Mouse (Mus musculus) layer of hippocampus, postnatal 14 days (tissue): ENCODE results near the gene Slc25a19. TPM values are rescaled to one million over a fixed set of nuclear protein-coding genes. Genes with fewer than 3 reads are reported as not detected.
"Not testable (repeated sequence)": the region's sequence is repeated elsewhere in the genome, so short reads cannot be mapped to it uniquely, and the experiment has no call there.

Experiments used
- DNase-seq, 2 experiments: peaks; one replicate each; pipeline ENCODE4 v3.0.0; 2021 to 2022; ENCODE audit warnings: low spot score in 2 of 2, mixed read lengths in 1 of 2
- long read RNA-seq, 2 experiments: library from polyadenylated mRNA; stranded (forward); transcript quantifications; one replicate each; pipeline ENCODE4 v2.0.0; 2021
- total RNA-seq, 2 experiments: library from RNA; stranded (reverse); gene quantifications; 2 replicates each; pipeline ENCODE4 v1.2.3; 2021

Slc25a19 gene
- total RNA-seq, result 10 to 100 TPM; 54.0 to 57.1 TPM
- long read RNA-seq, experiment 1, transcript Slc25a19-201 (7 exons, 2,307 nt), result major isoform, 36 of 54 reads
- long read RNA-seq, experiment 1, partial matches to known transcripts, result 5 of 54 reads
- long read RNA-seq, experiment 1, other reads (novel, unspliced or antisense), result 10 of 54 reads
- long read RNA-seq, experiment 2, transcript Slc25a19-201 (7 exons, 2,307 nt), result major isoform, 47 of 76 reads
- long read RNA-seq, experiment 2, partial matches to known transcripts, result 8 of 76 reads
- long read RNA-seq, experiment 2, other reads (novel, unspliced or antisense), result 19 of 76 reads

- peak; percentile 96 to 99 for DNase-seq
Observed at GRCm38 (mm10) chr11:115627705-115628464, at the start of gene Slc25a19. Gene Slc25a19, minus strand, starts transcription at chr11:115628295.

DNA sequence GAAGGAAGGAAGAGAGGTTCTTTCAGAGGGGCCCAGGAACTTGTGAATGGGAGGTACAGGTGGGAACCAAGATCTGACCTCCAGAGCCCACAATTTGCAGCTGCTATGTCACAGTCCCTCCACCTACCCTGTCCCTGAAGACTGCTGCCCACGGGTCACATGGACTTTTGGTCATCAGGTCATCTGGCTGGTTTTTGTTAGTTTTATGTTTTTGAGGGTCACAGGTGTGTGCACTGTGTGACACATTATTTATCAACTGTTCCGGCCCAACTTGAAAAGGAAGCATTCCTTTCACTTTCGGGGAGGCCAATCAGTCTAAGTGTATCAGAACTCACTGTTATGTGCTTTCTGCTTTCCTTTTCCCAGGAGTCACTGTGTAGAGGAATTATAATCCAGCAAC, 49.4 kb upstream of the Slc25a19 start:
- no peak for DNase-seq

DNA sequence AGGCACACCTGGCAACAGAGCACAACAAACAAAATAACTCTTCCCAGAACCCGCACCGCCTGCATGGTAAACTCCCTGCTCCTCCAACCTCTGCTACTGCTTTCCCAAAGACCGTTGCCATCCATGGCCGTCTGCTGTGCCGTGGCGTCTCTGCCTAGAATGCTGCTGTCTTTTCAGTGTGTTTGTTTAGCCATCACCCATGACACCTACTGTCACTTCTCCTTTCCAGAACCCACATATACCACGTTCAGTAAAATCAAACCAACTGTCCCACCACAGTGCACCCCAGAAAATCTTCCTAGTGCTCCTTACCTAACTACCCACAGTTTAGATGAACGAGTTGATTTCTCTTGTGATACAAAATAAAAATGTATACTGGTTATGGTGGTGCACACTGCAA, 48.6 kb upstream of the Slc25a19 start:
- DNase-seq, result no peak

DNA sequence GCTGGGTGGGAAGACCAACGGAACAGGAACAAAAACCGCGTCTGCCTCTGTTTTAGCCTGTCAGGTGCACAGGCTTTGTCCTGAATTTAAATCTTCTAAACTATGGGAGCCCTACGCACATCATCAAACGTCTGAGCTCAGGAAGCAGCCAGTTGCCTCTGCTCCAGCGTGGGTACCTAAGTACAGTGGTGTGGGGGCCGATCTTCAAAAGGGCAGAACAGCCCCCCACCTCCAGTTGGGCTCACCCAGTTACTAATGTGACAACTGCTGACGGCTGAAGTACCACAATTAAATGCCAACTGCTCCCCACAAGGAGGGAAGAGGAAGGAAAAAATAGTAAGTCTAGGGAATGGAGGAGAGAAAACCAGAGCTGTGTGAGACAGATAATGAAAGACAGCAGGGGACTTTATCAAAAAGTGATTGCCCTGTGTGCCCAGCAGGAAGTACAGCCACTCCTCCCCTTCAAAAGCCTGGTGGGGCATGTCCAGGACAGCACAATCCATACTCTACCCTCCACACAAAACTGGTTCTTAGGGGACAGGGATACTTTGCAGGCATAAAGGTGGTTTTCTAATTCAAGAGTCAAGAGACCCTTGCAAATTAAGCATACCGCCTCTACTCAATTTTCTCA, 46.3 kb upstream of the Slc25a19 start:
- no peak for DNase-seq

- DNase-seq, result no peak
Observed at GRCm38 (mm10) chr11:115673471-115674234, 45.6 kb upstream of the Slc25a19 start.

DNA sequence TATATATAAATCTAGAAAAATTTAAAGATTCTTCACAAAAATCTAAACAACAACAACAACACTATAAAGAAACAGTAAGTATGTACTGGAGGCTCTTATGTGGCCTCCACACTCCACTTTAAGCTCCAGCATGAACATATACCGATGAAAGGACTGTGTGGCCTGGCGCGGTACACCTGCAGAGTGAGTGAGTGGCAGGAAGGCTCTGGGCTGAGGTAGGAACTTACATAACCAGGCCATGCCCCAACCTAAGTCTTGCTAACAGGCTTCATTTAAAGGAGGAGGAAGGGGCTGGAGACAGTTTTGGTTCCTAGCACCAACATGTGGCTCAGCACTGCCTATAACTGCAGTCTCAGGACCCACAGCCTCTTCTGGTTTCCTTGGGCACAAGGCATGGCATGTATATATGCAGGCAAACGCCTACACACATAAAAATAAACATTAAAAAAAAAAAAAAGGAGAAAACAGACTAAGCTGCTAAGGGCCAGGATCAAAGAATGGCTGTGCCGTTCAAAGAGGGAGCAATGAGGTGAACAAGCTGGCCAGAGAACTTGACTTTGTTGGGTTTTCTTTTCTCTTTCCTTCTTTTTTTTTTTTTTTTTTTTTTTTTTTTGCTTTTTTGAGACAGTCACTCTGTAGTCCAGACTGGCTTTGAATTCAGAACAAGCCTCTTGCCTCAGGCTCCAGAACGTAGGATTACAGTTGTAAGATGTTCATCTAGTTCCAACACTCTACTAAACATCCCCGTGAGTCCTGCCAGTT, 44.3 kb upstream of the Slc25a19 start:
- no peak for DNase-seq

GRCm38 (mm10) chr11:115670451-115671050, 42.5 kb upstream of the Slc25a19 start:
- no peak for DNase-seq

- DNase-seq, result no peak
Observed at GRCm38 (mm10) chr11:115663676-115664335, 35.7 kb upstream of the Slc25a19 start.

DNA sequence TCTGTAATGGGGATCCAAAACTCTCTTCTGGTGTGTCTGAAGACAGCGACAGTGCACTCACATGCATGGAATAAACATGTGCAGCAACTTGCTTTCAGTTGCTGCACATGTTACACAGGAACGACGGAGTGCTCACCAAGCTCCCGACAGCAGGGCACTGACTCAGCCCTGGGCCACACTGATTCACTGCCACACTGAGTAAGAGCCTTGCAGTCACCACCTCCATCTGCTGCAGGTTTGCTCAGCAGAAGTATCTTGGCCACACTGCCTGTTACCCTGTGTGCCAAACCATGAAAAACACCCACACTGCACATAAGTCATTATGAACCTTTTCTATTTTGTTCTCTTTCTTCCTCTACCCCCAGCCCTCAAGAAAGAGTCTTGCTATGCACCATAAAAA, 32.3 kb upstream of the Slc25a19 start:
- DNase-seq, result no peak

- DNase-seq, result no peak
Observed at GRCm38 (mm10) chr11:115658521-115658920, 30.4 kb upstream of the Slc25a19 start.

GRCm38 (mm10) chr11:115654128-115654527, 26.0 kb upstream of the Slc25a19 start:
- DNase-seq, result no peak

DNA sequence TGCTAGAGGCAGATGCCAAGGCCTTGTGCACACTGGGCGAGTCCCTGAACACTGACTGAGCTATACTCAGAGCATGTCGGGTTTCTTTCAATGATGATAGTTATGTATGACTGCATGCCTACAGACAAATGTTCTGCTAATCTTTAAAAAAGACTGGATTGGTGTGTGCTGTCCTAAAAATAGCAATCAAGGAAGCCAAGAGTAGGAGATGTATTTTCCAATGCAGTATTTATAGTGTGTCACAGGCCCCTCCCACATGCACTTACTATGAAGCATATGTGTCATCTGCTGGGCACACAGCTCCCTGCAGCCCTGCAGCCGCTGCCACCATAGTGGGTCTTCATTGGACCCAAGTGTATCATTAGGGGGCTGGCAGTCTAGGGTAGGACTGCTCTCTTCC, 25.1 kb upstream of the Slc25a19 start:
- no peak for DNase-seq

DNA sequence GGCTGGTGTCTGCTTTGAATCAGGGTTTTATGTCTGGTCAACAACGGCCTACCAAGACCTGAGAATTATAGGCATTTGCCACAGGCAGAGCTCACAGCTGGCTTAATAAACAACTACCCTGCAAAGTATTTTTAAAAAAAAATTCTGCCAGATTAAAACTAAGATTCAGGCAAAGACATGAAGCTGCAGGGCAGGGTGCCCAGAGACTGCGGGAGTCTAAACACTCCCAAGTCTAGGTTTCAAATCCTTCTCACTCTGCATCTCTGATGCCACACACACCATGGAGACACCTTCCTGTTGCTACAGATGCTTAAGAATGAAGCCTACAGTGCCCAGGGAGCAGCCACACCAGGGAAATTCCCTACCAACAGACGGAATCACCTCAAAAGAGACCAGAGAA, 23.6 kb upstream of the Slc25a19 start:
- DNase-seq, result no peak

- DNase-seq, result no peak
Observed at GRCm38 (mm10) chr11:115649706-115650105, 21.6 kb upstream of the Slc25a19 start.

DNA sequence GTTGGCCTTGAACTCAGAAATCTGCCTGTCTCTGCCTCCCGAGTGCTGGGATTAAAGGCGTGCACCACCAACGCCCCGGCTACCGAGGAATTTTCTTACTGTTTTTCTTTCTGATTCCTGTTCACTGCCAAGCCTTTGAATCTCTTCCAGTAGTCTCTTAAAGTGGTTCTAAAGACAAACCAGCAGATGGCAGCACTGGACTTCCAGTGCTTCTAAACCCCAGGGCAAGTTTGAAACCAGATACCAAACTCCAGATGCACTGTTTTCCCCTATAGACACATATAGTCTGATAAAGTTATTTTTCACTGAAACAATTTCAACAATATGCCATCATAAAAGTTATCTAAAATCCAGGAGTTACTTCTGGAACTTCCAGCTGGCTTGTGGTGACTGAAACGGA, 19.4 kb upstream of the Slc25a19 start:
- DNase-seq, result peak; percentile 37 to 75

- no peak for DNase-seq
Observed at GRCm38 (mm10) chr11:115646439-115646838, 18.3 kb upstream of the Slc25a19 start.

- not testable (repeated sequence) for DNase-seq
Observed at GRCm38 (mm10) chr11:115645498-115645897, 17.4 kb upstream of the Slc25a19 start.

- no peak for DNase-seq
Observed at GRCm38 (mm10) chr11:115644308-115644707, 16.2 kb upstream of the Slc25a19 start.

DNA sequence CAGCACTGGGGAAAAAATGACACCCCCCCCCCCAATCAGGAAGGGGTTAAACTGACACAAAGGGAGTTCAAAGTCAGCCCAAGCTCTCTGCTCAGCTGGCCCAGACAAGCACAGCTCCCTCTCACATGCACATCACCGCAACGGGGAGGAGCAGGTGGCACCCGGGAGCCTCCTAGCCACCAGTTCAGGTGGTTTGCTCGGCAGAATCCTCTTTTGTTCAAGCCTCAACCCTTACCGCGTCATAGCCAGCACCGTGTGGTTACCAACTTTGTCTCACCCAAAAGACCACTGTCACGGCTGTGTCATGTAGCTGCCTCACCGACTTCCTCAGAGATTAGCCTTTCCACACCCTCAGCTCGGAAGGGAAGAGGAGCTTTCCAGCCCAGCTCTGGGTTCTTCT, 15.2 kb upstream of the Slc25a19 start:
- DNase-seq, result no peak

DNA sequence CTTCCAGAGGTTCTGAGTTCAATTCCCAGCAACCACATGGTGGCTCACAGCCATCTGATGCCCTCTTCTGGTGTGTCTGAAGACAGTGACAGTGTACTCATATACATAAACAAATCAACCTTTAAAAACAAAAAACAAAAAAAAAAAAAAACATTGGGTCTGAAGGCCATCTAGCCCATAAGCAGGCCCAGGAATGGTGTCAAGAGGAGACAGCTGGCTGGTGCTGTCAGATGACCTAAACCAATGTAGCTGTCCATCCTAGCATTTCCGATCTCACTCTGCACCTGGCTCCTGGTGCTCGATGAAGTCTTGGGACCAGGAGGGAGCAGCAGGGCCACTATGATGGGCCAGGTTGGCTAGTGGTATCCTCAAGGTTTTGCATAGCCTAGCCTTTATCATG, 14.6 kb upstream of the Slc25a19 start:
- no peak for DNase-seq
